Mouse (Mus musculus) erythroblast, embryonic 14.5 days (primary cell): ENCODE data around the gene St7l.

Experiments used
- GATA1 ChIP-seq: IDR thresholded peaks from 2 replicates; pipeline ENCODE4 v1.6.1; 2012; ENCODE audit warnings: low read length, inconsistent platforms, mixed read lengths
- TAL1 ChIP-seq: IDR thresholded peaks from 3 replicates; pipeline ENCODE4 v1.6.1; 2012; ENCODE audit warnings: low read length, inconsistent platforms, mixed read lengths

DNA sequence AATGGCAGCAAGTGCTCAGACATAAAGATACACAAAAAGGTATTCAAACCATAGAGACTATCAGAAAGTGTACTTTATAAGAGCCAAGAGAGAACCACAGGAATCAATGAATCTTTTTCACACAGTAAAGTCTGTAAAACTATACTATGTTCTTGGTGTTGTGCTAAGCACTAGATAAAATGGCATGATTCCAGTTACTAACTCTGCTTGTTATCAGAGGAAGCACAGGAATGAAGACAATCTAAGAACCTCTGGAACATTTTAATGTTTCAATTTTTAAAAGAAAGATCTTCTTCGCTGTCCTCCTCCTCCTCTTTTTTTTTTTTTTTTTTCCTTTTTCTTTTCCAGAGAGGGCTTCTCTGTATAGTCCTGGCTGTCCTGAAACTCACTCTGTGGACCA lies 5.2 kb upstream of the St7l start:
- no peak for TF ChIP-seq TAL1
- no peak for TF ChIP-seq GATA1
